Mouse (Mus musculus) testis, adult 2 months (tissue): Measurements from ENCODE around the gene Notum.

Experiments used
- CTCF ChIP-seq: fragments of 200-500 bp; IDR thresholded peaks from 2 replicates; pipeline ENCODE4 v1.5.1; 2012; ENCODE audit warnings: low read depth, mild to moderate bottlenecking, inconsistent platforms, low read length, moderate library complexity; ENCODE audit not compliant: control insufficient read depth, insufficient read depth, insufficient replicate concordance
- POLR2A ChIP-seq: fragments of 200-500 bp; IDR thresholded peaks from 2 replicates; pipeline ENCODE4 v1.6.1; 2012; ENCODE audit warnings: low read depth, mild to moderate bottlenecking, inconsistent platforms, low read length, moderate library complexity; ENCODE audit not compliant: control insufficient read depth

DNA sequence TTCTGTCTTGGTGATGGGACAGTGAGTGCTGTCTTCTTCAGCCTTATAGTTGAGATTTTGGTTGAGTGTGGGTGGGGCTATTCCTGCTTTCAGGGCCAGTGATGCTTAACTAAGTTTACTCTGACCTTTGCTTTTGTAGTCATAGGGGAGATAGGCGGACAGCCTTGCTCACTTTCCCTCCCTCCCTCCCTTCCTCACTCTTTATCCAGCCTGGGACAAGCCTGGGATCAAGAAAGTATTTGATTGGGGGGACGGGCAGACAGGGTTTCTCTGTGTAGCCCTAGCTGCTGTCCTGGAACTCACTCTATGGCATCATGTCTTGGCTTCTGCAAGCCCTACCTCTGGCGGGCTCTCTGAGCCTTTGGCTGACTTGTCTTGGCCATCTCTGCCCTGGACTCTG, 32.5 kb upstream of the Notum start:
- TF ChIP-seq CTCF: no peak
- no peak for TF ChIP-seq POLR2A
